Mouse (Mus musculus): Measurements from ENCODE around the gene Fam57b.

- TF ChIP-seq CTCF (IDR thresholded peaks at IDR 0.05; ENCODE audit: low read depth) (no peak), EP300 (IDR thresholded peaks at IDR 0.05; ENCODE audit: low read depth) (no peak)
These were observed 18.3 kb downstream of the Fam57b start for GRCm38 (mm10) chr7:126815726-126816222.

Measured in heart, postnatal 0 days (tissue).